Mouse (Mus musculus) limb, embryonic 15.5 days (tissue): ENCODE measurements around the gene Gm7271. TPM values are rescaled to one million over a fixed set of nuclear protein-coding genes. Genes with fewer than 3 reads are reported as not detected.

Source experiments
- polyA plus RNA-seq: library from polyadenylated mRNA; unstranded; fragments of >200 nt; fragmentation: Nextera tagmentation; extraction: Ambion mirVana; gene quantifications from 2 replicates; pipeline ENCODE4 v1.2.1, GENCODE M21; 2015

Gene Gm7271
- polyA plus RNA-seq, 1 experiment from 2014 or later: not detected

Other genes starting within 250 kb of the Gm7271 start
- 11.5 and 12.1 TPM in 2 replicates for gene Clock, start 179.2 kb upstream of the Gm7271 start, polyA plus RNA-seq
- gene Pdcl2, start 152.9 kb upstream of the Gm7271 start, polyA plus RNA-seq: not detected in 2 replicates
- gene Nmu, start 120.3 kb upstream of the Gm7271 start, polyA plus RNA-seq: 2.0 and 2.4 TPM in 2 replicates
- gene Exoc1, start 45.3 kb downstream of the Gm7271 start, polyA plus RNA-seq: 26.1 and 30.2 TPM in 2 replicates
- gene Cep135, start 104.7 kb downstream of the Gm7271 start, polyA plus RNA-seq: 6.1 and 6.2 TPM in 2 replicates
- 10.2 and 13.4 TPM in 2 replicates for gene C530008M17Rik, start 172.5 kb downstream of the Gm7271 start, polyA plus RNA-seq